Mouse (Mus musculus) limb, embryonic 14.5 days (tissue): ENCODE data around the gene Atg9b. TPM values are rescaled to one million over a fixed set of nuclear protein-coding genes. Genes with fewer than 3 reads are reported as not detected.

ENCODE experiments used
- ATAC-seq: fragments of 200-750 bp; cut with Nextera tagmentation; 2 replicates; pipeline ENCODE4 v1.8.0; 2017; ENCODE audit warnings: low read depth, moderate number of reproducible peaks, moderate TSS enrichment; ENCODE audit not compliant: low FRiP score
- DNase-seq: peaks from one replicate; pipeline ENCODE4 v3.0.0-alpha.2; 2015; ENCODE audit warnings: low spot score
- H3K27ac ChIP-seq: fragments of 300-500 bp; sonication (generic); replicated peaks from 2 replicates; pipeline ENCODE4 v1.5.1; 2014; ENCODE audit warnings: low read depth, mild to moderate bottlenecking, low read length, moderate library complexity, mixed read lengths
- H3K27me3 ChIP-seq: fragments of 300-500 bp; sonication (generic); 2 replicates; pipeline ENCODE4 v1.6.1; 2014; ENCODE audit warnings: low read length, mixed read lengths; ENCODE audit not compliant: control insufficient read depth, insufficient read depth
- H3K36me3 ChIP-seq: fragments of 300-500 bp; sonication (generic); 2 replicates; pipeline ENCODE4 v1.6.1; 2014; ENCODE audit warnings: mild to moderate bottlenecking, low read length, moderate library complexity, mixed read lengths; ENCODE audit not compliant: control insufficient read depth, insufficient read depth
- H3K4me1 ChIP-seq: fragments of 300-500 bp; sonication (generic); 2 replicates; pipeline ENCODE4 v1.6.1; 2014; ENCODE audit warnings: antibody characterized with exemption, low read length, mixed read lengths; ENCODE audit not compliant: control insufficient read depth, insufficient read depth
- H3K4me2 ChIP-seq: fragments of 300-500 bp; sonication (generic); replicated peaks from 2 replicates; pipeline ENCODE4 v1.6.1; 2014; ENCODE audit warnings: low read depth, mild to moderate bottlenecking, low read length, moderate library complexity; ENCODE audit not compliant: severe bottlenecking
- H3K4me3 ChIP-seq: fragments of 300-500 bp; sonication (generic); replicated peaks from 2 replicates; pipeline ENCODE4 v1.5.1; 2014; ENCODE audit warnings: low read length
- H3K9ac ChIP-seq: fragments of 300-500 bp; sonication (generic); 2 replicates; pipeline ENCODE4 v1.6.1; 2014; ENCODE audit warnings: mild to moderate bottlenecking, low read depth, low read length, moderate library complexity; ENCODE audit not compliant: severe bottlenecking
- H3K9me3 ChIP-seq: fragments of 300-500 bp; sonication (generic); 2 replicates; pipeline ENCODE4 v1.6.1; 2016; ENCODE audit warnings: low read length; ENCODE audit not compliant: control insufficient read depth
- POLR2A ChIP-seq: fragments of 200-500 bp; IDR thresholded peaks from 2 replicates; pipeline ENCODE4 v1.8.0; 2012; ENCODE audit warnings: inconsistent platforms, mild to moderate bottlenecking, moderate library complexity, borderline replicate concordance; ENCODE audit not compliant: insufficient read depth, insufficient read length; ENCODE audit errors: extremely low read depth
- WGBS: fragments of 180-500 bp; shearing (Covaris S2); extraction: QIAGEN DNeasy Blood & Tissue Kit; methylation state at CpG from one replicate; pipeline ENCODE4 v1.1.7; 2014; 5-methylcytosine and 5-hydroxymethylcytosine counted together
- polyA plus RNA-seq, 2 experiments: library from polyadenylated mRNA; depleted of rRNA in 1 of 2; stranded (reverse) in 1 of 2; unstranded in 1 of 2; fragments of >200 nt; fragmentation: Nextera tagmentation in 1 of 2; extraction: Ambion mirVana in 1 of 2; gene quantifications; 2 replicates each; pipeline versions ENCODE4 v1.2.1 to v1.2.3; 2012 to 2014

The Atg9b gene
- polyA plus RNA-seq, 2 experiments: 1.3 to 1.7 TPM

- WGBS: 19% methylated on average over 4 of the region's 4 CpGs
- Histone ChIP-seq H3K4me3 (no peak overlapping the region), H3K9me3 (no peaks in the 10 kb centered on the region), H3K4me2 (no peak overlapping the region), H3K27me3 (peaks cover 27% of the 10 kb centered on the region), H3K9ac (no peak overlapping the region), H3K27ac (no peak overlapping the region), H3K4me1 (peaks cover 18% of the 10 kb centered on the region), H3K36me3 (no peaks in the 10 kb centered on the region)
- ATAC-seq (no peak), DNase-seq (no peak)
- TF ChIP-seq POLR2A: no peak
Measured at GRCm38 (mm10) chr5:24353327-24353726, 38.6 kb downstream of the Atg9b start.

GRCm38 (mm10) chr5:24352251-24352859 is 39.6 kb downstream of the Atg9b start:
- WGBS: 3% methylated on average over 23 of the region's 24 CpGs
- DNase-seq: peak; percentile 65
- peak overlapping the region; percentile 67 for H3K27ac ChIP-seq
- peaks cover 30% of the 10 kb centered on the region for H3K27me3 ChIP-seq
- no peak for TF ChIP-seq POLR2A
- peak overlapping the region; percentile 99 for H3K4me2 ChIP-seq
- peak overlapping the region; percentile 60 for H3K4me3 ChIP-seq
- no peaks in the 10 kb centered on the region for H3K9me3 ChIP-seq
- H3K9ac ChIP-seq: peak overlapping the region; percentile 21; the same call in 1 of the 2 replicates
- peaks cover 18% of the 10 kb centered on the region for H3K4me1 ChIP-seq
- peak; percentile 84 for ATAC-seq
- no peaks in the 10 kb centered on the region for H3K36me3 ChIP-seq

- peak overlapping the region; percentile 99 for H3K4me2 ChIP-seq
- peaks cover 30% of the 10 kb centered on the region for H3K27me3 ChIP-seq
- peaks cover 18% of the 10 kb centered on the region for H3K4me1 ChIP-seq
- peak overlapping the region; percentile 67; the same call in 1 of the 2 replicates for H3K27ac ChIP-seq
- peak overlapping the region; percentile 64; the same call in 1 of the 2 replicates for H3K9ac ChIP-seq
- peak; percentile 82 for ATAC-seq
- H3K9me3 ChIP-seq: no peaks in the 10 kb centered on the region
- under 1% methylated on average over 28 of the region's 41 CpGs for WGBS
- peak; percentile 80 for DNase-seq
- peak overlapping the region; percentile 60 for H3K4me3 ChIP-seq
- TF ChIP-seq POLR2A: no peak
- H3K36me3 ChIP-seq: no peaks in the 10 kb centered on the region
Measured at GRCm38 (mm10) chr5:24351701-24352171, 40.2 kb downstream of the Atg9b start.

GRCm38 (mm10) chr5:24351278-24351677 is 40.7 kb downstream of the Atg9b start, which contains the start of gene Kcnh2:
Kcnh2 (minus strand) TSS chr5:24351604.
- H3K9ac ChIP-seq: peak within 1 kb of the TSS; percentile 64
- peak within 1 kb of the TSS; percentile 67 for H3K27ac ChIP-seq
- H3K4me3 ChIP-seq: peak within 1 kb of the TSS; percentile 60
- DNase-seq (peak; percentile 11), ATAC-seq (peak; percentile 18)
- H3K27me3 ChIP-seq: peaks cover 30% of the 10 kb centered on the region
- peak within 1 kb of the TSS; percentile 99 for H3K4me2 ChIP-seq
- no peak for TF ChIP-seq POLR2A
- no peaks in the 10 kb centered on the region for H3K36me3 ChIP-seq
- no peaks in the 10 kb centered on the region for H3K9me3 ChIP-seq
- WGBS: under 1% methylated on average over 22 of the region's 53 CpGs
- H3K4me1 ChIP-seq: peaks cover 18% of the 10 kb centered on the region

GRCm38 (mm10) chr5:24350531-24351250 is 41.3 kb downstream of the Atg9b start:
- Histone ChIP-seq H3K4me1 (peaks cover 18% of the 10 kb centered on the region), H3K9me3 (no peaks in the 10 kb centered on the region), H3K9ac (peak overlapping the region; percentile 64), H3K27me3 (peaks cover 30% of the 10 kb centered on the region), H3K36me3 (no peaks in the 10 kb centered on the region), H3K27ac (no peak overlapping the region), H3K4me2 (peak overlapping the region; percentile 99), H3K4me3 (peak overlapping the region; percentile 60)
- no peak for TF ChIP-seq POLR2A
- ATAC-seq (no peak), DNase-seq (no peak)
- WGBS: 41% methylated on average over 13 of the region's 15 CpGs
